Mouse (Mus musculus): ENCODE results near the gene Ackr2.

Ackr2 gene

DNA sequence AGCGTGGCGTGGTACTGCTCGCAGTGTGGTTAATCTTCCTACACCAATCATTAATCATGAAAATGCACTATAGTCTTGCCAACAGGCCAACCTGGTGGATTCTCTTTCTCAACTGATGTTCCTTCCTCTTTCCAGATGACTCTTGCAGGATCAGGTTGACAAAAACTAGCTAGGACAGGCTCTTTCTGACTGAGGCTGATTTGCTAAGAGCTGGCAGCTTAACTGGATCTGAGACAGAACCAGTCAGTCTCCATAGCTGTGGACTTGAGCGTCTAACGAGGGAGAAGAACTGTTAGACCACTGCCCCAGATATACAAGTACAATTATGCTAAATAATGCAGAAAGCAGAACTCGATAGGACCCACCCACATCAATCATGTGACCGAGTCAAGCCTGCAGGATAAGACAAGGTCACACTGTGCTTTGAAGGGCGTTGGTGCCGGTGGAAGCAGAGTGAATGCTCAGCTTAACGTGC lies 20.9 kb downstream of the Ackr2 start:
- DNase-seq: peak; percentile 46

DNA sequence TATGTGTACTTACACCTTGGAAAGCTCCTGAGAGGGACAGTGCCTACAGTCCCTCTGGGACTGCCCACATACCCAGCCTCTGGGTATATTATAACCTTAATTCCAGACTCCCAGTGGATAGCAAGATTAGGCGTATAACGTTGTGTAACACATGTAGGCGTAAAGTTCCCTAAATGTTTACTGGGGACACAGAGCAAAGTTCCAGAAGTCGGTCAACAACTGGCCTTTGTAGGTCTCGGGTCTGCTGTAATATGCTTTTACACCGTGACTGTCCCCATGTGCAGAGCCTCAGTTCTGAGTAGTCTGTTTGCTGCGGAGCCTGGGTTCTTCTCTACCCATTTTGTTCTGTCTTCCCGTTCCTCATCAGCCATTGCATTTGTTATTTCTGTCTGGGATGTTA lies 25.3 kb downstream of the Ackr2 start:
- peak; percentile 21 for DNase-seq

DNA sequence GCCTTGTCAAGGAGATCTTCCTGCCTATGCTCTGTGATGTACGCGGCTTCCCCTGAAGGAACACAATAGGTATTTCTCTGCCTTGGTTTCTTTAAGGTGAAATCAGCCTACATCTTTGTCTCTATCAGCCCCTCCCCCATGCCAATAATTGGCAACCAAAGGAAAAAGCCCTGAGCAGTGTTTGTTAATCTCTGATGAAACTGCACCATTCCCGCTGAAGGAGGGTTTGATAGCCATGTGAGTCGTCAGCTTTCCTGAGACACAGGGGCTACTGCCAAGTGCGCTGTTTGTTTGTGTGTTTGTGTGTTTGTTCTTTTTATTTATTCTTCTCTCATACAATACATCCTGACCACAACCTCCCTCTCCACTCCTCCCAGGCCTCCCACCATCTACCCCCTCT lies 25.8 kb downstream of the Ackr2 start:
- no peak for DNase-seq

DNA sequence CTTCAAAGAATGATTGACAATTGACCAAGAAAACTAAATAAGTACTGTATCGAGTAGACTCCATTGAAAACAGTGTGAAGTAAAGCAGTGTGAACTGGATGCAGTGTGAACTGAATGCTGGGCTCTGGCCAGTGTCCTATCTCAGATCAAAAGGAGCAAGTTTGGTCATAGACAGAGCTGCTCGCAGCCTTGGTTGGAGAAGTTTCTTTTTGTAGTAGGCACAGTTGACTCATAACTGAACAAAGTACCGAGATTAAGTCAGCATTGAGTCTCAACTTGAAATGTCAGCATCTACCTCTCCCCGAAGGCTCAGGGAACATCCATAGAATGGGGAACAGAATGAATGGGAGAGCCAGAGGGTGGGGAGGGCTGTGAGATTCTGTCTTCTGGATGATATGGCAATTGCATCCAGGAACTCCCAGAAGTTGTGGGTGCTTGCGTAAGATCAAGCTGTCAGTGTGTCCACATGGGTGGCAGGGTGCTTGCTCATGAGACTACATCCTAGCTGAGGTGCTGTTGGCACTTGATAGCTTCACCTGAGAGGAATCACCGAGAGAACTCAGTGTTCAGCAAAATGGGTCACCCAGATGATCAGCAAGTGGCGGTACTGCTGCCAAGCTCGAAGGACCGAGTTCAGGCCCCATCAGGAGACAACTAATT lies 26.9 kb downstream of the Ackr2 start:
- DNase-seq: no peak

DNA sequence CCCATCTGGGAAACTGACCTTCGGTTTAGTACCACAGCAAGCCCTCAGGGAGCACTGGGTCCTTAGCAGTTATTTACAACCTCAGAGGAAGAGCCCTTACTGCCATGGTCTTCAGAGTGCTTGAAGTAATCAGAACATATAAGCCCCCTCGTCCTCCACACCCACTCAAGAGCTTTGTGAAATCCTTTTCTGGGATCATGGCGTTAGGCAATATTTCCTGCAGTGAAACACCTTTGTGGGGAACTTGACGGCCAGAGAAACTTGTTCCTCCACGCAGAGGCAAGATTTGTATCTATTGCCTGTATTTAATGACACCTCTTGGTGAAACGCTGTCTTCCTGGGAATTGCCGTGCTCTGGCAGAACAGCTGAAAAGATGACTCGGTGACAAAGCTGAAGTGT lies 27.8 kb downstream of the Ackr2 start:
- DNase-seq: no peak

DNA sequence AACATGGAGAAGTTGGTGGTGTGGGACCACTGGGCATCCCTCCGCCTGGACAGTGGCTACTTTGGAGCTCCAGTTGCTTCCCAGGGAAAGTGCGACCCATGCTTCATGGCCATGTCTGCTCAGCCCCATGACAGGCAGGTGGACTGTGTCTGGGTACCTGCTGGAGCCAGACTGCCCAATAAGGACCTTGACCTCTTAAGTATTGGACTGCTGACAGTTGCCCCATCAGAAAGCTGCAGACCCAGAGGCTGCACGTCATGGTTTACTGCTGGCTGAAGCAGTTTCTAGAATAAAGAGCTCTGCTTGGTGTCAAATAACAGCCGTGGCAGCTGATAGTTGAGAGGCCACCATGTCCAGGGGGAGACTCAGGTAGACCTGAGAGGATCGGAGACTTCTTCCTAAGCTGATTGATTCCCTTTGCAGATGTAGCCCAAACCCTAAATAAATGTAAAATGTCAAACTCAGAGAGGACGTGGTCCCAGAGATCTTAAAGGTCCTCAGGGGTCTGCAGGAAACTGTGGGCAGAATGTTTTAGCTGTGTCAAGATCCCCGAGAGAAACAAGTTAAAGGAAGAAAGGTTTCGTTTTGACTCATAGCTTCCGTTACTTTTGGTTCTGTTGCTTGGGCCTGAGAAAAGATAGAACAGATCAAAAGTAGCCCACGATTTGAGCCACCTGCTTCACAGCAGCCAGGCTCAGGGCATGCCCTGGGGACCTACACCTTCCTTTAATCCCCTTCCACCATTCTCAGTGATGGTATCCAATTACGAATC lies 28.7 kb downstream of the Ackr2 start:
- DNase-seq: no peak

DNA sequence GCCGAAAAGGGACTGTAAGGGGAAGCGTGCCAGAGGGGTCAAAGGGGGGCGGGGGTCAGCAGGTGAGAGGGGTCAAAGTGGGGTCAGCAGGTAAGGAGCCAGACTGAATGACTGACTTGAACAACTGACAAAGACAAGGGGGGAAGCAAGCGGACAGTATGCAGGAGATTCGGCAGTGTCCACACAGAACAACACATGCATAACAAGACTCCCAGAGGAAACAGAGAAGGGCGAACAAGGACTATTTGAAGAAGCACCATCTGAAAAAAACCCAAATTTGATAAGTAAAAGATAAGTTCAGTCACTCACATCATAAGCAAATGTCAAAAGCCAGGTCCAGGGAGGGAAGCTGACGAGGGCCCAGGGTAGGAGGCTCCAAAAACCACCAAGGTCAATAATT lies 29.6 kb downstream of the Ackr2 start:
- DNase-seq: no peak

DNA sequence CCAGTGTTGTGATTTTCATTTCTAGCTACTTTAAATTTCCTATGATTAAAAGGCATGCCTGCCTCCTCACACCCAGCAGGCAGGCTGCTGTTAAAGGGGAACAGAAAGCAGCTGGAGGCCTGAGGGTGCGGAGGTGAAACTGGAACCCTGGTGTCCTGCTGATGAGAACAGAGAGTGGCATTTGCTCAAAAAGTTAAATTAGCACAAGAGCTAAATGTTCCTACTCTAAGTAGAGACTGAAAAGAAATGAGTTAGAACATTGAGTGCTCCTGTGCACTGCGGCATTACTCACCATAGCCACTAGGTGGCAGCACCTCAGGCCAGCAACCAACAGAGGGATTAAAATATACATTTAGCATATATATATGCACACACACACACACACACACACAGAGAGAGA lies 30.3 kb downstream of the Ackr2 start:
- DNase-seq: peak; percentile 68

DNA sequence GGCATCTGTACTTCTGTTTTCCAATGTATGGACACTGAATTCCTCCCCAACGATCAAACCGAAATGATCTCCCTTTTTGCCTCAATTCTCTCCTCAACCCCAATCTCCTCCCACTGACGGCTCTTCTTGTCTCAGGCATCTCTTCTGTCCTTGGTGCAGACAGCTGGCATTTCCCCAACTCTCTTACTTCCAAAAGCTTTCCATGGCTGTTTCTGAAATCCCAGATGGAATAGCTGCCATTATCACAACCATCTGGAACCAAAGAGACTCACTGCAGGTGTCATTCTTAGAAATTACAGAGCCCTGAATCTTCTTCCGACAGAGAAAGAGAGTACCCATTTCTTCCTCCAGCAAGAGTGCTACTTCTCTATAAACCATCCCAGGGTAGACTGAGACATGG lies 36.7 kb downstream of the Ackr2 start:
- no peak for DNase-seq

DNA sequence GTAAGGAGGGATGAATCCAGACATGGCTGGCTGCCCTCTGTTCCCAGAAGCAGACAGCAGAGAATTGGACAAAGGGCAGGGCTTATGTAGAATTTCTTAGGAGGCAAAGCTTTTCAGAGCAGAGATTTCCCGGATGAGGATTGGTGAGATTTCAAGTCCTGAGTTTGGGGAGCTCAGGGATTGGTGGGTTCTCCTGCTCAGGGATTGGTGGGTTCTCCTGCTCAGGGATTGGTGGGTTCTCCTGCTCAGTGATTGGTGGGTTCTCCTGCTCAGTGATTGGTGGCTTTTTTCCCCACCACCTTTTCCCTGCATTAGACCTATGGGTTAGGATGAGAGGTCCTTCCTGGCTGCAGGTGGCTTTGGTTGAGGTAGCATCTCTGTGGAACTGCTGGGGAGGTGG lies 38.8 kb downstream of the Ackr2 start:
- no peak for DNase-seq

DNA sequence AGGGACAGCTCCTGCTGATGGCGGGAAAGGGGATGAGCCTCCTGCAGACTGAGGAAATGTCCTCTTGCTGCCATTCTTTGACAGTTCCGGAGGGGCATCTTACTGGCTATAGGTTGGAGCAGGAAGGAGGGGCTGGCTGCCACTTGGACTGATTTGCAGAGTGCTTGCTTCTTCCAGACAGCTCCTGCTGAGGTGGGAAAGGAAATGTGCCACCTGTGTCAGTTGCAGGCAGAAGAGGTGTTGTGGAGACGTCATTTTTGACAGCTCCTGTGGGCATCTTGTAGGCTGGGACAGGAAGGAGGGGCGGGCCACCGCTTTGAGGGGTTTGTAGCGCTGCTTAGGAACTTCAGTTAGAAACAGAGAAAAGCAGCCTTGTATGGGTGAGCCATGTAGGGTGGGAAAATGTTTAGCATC lies 39.3 kb downstream of the Ackr2 start:
- no peak for DNase-seq

DNA sequence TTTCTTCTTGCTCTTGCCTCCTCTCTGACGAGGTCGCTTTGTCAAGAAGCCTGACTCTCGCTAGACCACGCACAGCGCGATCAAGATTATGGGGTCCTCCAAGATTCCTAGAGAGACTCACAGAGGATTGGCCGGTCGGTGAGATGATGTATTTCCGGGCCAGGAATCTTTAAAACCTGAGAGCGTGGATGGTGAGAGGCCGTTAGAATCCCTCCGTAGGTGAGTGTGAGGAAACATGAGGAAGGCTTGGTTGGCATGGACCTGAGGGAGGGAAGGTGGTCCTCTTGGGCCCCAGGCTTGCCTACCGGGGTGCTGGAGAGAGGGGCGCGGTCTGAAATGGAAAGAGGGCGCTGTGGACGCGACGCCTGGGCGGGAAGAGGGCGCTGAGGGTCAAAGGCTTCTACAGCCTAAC lies 39.8 kb downstream of the Ackr2 start:
- no peak for DNase-seq

DNA sequence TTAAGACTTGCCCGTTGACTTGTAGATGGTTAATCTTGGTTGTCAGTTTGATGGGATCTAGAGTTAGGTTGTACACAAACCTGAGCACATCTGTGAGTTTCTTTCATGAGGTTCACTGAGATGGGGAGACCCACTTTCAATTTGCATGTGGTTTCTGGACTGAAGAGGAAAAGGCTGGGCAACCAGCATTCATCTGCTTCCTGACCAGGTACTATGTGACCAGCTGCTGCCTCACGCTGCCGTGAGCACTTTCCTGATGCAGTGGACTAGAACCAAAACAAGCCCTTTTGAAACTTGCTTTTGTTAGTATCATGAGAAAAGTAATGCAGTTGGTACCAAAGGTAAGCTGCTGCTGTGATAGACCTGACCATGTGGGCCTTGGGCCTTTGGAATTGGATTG lies 44.9 kb downstream of the Ackr2 start:
- no peak for DNase-seq

DNA sequence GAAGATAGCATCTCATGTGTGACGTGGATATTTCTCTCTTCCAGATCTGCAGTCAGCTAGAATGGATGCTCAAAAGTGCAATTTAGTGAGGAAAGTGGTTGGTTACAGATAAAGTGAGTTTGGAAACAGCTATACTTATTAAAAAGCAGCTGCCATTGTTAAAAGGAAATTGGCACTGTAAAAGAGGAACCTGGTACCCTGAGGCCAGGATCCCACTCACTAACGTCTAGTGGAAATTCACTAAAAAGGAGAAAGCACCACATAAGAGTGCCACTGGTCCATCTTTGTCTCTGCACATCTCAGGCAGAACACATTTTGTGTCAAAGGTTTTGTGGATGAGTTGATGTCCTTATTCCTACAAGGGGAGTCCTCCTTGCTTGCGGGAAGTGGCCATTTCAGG lies 45.5 kb downstream of the Ackr2 start:
- DNase-seq: no peak

DNA sequence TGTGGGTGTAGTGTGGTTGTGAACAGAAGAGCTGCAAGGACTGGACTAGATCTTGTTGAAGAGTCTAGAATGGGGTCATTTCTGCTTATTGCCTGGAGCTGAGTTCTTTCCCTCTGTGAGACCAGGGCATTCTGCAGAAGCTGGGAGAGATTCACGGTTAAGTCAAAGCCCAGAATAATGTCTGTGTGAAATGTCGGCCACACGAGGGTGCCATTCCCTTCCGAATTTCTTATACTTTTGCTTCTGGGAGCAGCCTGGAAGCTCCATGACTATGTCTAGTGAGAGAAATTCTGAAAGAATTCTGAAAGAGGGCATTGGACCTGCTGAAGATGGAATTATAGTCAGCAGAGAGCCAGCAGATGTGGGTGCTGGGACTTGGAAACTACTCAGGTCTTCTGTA lies 49.6 kb downstream of the Ackr2 start:
- peak; percentile 70 for DNase-seq

DNA sequence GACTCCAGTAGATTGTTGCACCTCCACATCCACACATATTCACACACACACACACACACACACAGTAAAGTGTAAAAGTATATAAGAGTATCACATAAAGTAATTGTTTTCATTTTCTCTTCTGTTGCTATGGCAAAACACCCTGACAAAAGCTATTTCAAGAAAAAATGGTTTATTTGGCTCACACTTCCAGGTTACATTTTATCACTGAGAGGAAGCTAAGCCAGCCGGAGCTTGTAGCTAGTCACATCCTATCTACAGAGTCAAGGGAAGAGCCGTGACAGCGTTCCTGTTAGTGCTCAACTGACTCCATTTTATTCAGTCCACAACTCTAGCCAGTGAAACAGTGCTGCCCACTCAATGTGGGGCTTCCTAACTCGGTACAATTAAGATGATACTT lies 50.3 kb downstream of the Ackr2 start:
- peak; percentile 40 for DNase-seq

DNA sequence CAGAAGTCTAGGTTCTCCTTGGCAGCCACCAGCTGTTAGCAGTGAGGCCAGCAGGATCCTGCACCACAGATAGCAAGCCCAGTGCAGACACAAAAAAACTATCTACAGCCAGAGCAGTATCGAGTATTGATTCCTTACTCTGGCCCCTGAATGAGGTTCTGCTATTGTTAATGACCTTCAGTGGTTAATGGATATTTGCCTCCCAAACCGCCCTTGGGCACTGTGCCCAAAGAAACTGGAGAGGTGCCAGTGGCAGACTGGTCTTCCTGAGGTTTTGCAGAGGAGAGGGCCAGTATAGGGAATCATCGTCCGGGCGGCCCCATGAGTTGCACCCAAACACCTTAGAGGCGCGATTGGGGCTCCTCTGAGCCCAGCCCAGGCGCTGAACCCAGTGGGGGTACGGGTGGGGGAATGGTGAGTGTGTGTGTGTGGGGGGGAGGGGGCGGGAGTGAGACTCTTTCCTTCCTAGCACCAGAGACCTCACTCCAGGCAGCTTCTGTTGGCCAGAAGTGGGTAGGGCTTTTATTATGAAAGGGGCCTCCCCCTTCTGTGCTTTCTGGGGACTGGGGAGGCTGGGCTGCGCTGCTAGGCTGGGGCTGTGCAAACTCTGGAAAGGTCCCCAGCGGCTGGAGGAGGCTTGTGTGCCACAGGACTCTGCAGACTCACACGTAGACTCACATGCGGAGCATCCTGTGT lies 52.4 kb downstream of the Ackr2 start, which contains the start of gene Fam198a:
Gene Fam198a (plus strand): TSS at position 571 of the 696 bp plus-strand sequence.
- peak; percentile 74 for DNase-seq

DNA sequence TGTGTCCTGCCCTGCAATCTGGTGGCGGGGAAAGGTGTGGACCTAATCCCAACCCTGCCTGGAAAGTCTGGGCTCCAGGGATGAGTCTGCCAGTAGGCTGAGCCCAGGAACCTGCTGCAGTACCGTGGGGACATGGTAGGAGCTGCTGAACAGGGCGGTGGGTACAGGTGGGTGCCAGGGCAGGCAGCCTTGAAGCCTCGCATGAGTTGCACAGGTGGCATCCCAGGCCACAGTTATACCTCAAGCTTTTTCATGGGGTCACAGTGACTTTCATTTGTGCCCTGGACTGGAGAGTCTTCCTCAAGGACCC lies 52.9 kb downstream of the Ackr2 start:
- DNase-seq: no peak

DNA sequence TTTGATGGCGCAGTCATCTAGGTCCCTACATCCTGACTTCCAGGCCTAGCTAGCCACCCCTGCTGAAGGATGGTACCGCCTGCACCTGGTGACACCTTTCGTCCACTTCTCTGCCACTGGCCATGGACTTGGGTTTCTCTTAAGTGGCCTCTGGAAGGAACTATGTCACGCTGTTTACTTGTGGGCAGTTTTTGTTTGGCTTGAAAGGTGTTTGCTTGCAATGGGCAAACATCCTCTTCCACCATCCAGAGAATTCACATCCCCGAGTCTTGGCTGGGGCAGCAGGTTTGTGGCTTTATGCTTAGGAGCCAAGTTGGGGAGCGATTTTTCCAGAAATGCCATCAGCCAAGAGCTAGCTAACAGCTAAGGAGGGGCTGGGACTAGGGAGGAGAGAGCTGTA lies 54.4 kb downstream of the Ackr2 start:
- peak; percentile 54 for DNase-seq

DNA sequence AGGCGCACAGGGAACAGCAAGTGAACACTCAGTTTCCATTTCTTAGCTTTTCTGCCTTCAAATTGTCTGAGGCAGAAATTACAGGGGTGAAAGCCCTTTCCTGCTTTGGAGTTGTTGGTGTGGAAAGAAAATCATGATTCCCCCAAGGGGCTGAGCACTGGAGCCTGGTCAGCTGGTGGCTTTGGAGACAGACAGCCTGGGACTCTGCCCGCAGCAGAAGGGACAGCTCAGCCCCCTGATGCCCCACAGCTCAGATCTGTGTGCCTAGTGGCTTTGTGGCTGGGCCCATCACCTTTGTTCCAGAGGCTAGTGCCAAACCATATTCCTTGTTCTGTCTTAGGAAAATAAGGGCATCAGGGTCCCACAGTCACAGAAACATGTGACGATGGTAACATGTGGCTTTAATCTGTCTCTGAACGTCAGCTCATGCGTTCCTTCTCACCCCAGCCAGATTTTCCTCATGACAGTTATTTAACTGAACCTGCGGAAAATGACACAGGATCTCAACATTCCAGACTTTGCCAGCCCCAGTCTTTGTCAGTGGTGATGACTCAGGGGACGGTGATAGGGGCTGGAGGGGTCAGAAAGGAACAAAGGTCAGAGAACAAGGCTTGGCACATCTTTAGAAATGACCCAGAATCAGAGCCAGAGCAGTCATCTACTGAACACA lies 61.9 kb downstream of the Ackr2 start:
- no peak for DNase-seq
